Mouse (Mus musculus) kidney, postnatal 4 days (tissue): ENCODE measurements at regions not wholly inside any gene's neighbourhood (a gene's known extent, or its start where the extent isn't known, plus 50 kb on each side); places are given as distances from the start of the nearest gene placed in this dataset.
A peak's percentile ranks its signal among the peaks of the same experiment; 100 is the strongest.
"Not testable (repeated sequence)": the region's sequence is repeated elsewhere in the genome, so short reads cannot be mapped to it uniquely, and the experiment has no call there.

Source experiments
- DNase-seq, 2 experiments: peaks; one replicate each; pipeline ENCODE4 v3.0.0; 2021; ENCODE audit warnings: mixed read lengths in 2 of 2

- DNase-seq: peak; percentile 69 to 83
These were observed 150.0 kb downstream of the Kcnrg start for GRCm38 (mm10) chr14:61757086-61757822.

DNA sequence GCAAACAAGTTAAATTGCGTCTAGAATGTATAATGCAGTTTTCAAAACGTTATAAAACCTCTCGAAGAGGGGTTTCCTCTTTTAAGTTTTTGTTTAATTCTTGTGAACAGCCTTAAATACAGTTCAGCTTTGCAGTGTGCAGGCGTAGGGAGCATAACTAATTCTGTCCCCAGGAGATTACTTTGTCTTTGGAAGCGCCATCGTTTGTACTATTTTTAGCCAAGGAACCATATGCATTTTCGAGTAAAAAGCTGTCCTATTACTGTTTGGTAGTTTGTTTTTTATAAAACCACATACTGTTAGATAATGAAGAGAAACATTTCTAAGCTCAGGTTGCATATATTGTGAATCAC lies 150.5 kb downstream of the Kcnrg start:
- no peak for DNase-seq

- no peak for DNase-seq
These were observed 151.3 kb downstream of the Kcnrg start for GRCm38 (mm10) chr14:61758586-61758985.

DNA sequence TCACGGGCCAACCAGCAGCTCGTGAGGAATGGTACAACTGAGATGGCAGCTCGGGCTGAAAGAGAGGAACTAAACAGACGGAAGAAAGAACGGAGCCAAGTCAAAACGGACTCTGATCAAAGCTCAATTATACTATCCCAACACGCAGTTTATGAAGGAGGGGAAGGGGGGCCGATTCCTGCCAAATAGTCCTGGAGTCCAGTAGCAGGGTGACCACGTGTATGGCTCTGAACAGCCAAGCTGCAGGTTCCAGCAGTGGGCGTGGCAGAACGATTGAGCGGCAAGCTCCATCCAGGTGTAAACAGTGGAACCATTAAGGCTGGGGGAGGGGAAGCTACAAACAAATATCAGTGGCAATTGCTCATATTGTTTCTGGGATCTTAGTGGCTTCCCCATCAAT lies 152.9 kb downstream of the Kcnrg start:
- DNase-seq: not testable (repeated sequence)

- peak in 1 of 2 experiments; percentile 38 for DNase-seq
These were observed 154.8 kb downstream of the Kcnrg start for GRCm38 (mm10) chr14:61762076-61762475.

DNA sequence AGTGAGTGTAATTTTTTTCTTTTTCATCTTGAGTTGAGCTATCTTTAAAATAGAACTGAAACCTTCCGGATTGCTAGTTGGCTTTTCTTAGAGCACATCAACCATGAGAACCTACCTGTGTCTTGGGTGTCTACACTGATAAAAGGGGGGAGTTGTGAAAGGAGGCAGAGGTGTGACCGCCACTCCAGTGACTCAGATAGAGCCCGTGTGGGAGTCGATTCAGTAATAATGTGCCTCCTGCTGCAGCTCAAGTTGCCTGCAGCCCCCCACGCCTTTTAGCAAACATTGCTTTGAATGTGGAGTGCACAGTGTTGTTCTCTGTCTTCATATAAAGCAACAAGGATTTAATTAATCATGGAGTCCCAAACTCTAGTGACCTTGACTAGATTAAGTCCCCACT lies 162.6 kb downstream of the Kcnrg start:
- peak; percentile 38 to 54 for DNase-seq

DNA sequence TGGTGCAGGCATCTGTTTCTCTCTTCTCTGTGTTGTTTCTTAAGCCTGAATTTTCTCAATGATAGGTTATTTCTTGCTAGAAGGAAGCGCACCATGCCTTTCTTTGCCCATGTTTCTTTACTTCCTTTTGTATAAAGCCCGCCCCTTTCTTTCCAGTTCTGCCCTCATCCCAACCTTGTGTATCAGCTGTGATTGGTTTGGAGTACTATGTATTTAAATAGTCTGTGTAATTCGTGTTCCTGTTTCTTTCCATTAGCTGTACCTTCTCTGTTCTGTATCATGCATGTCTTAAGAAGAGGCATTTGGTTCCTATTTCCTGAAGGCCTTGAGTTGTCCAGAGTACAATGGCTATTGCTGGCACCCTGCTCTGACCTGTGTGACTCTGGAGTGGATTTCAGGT lies 166.9 kb downstream of the Kcnrg start:
- DNase-seq: no peak

DNA sequence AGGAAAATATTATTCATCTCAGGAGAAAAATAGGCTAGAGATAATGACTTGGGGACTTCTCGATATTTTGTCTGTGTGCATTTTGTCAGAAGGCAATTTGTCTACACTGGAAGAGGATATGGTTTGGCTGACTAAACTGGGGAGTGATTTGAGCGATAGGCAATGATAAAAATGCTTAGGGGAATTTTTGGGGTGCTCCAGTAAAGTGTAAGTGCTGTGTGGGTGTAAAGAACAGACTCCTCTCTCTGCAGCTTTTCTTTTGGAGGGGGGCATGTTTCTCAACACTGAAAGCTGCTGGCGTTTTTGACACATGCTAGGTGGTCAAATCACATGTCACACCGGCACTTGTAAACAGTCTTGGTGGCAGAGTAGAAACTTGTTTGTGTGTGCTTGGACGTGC lies 171.4 kb downstream of the Kcnrg start:
- DNase-seq: no peak

- DNase-seq: no peak
These were observed 175.9 kb downstream of the Kcnrg start for GRCm38 (mm10) chr14:61783206-61783605.

- no peak for DNase-seq
These were observed 177.4 kb downstream of the Kcnrg start for GRCm38 (mm10) chr14:61784609-61785008.

DNA sequence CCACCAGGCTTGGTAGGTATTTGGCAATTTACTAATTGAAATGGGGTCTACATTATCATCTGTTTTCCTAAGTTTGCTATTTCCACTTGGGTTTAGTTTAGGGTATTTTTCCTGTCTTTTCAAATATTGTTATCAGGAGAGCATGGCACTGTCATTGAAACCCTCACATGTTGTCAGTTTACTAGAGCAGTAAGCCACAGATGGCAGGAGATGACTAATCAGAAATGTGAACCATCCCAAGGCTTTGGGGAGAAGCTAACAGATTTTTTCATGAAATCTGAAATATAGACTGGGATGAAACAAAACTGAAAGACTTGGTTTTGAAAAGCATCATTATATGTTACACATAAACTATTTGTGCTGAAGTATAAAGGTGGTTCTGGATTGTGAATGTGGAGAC lies 178.8 kb downstream of the Kcnrg start:
- DNase-seq: no peak

- no peak for DNase-seq
These were observed 180.5 kb downstream of the Kcnrg start for GRCm38 (mm10) chr14:61787746-61788145.

GRCm38 (mm10) chr14:61788998-61789790 lies 181.9 kb downstream of the Kcnrg start:
- DNase-seq: peak; percentile 56 to 70

- no peak for DNase-seq
These were observed 188.9 kb downstream of the Kcnrg start for GRCm38 (mm10) chr14:61795976-61796645.

DNA sequence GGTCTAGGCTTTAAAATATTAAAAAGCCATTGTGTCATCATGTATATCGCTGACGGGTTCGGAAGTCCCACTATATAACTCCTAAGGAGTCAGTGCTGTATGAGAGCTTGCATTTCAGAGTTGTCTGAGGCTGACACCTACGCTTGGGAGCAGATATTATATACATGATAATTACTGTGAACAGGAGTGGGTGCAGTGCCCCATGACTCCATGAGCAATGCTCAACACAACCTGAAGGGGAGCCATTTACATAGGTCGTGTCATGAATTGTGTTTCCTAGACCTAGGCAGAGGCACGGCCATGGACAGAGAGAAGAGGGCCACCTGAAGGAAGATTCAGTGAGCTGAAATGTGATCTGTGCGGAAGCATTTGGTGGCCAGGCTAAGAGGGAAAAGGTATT lies 189.4 kb downstream of the Kcnrg start:
- DNase-seq: no peak

DNA sequence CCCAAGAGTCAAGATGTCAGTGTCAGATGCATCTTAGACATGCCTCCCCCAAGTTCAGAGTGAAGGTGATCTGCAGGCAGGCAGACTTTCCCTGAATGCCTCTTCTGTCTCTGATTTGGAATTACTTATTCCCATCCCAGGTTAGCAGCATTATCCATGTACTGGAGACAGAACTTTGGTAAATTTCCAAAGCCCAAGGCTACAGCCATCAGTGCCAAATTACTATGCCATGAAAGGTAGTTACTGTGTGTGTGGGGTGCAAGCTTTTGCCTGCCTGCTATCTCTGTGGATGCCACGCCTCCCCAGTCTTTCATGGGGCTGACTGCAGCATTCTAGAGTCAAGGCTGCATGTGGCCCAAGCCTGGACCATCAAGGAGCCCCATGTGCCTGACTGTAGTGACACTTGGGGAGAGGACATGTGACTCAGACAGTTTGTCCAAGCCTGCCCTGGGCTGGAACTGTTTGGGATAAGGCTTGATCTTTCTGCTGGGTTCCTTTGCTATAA lies 196.2 kb downstream of the Kcnrg start:
- DNase-seq: no peak

DNA sequence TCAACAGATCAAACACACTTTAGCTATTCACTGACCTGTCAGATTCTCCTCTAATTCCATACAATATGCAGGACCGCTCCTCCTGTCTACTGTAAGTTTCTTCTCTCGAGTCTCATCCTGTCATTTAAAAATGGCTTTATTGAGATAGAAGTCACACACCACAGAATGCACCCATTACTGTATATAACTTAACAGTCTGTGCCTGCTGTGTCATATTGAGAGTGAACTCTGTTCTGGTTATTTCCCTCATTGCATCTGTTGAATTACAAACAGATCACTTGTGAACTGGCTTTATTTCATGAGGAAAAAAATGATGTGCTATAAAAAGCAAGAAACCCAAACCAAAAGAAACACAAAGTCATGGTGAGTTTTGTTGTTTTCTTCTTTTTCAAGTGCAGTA lies 198.2 kb downstream of the Kcnrg start:
- DNase-seq: no peak

GRCm38 (mm10) chr14:61808193-61808592 lies 200.9 kb downstream of the Kcnrg start:
- no peak for DNase-seq

DNA sequence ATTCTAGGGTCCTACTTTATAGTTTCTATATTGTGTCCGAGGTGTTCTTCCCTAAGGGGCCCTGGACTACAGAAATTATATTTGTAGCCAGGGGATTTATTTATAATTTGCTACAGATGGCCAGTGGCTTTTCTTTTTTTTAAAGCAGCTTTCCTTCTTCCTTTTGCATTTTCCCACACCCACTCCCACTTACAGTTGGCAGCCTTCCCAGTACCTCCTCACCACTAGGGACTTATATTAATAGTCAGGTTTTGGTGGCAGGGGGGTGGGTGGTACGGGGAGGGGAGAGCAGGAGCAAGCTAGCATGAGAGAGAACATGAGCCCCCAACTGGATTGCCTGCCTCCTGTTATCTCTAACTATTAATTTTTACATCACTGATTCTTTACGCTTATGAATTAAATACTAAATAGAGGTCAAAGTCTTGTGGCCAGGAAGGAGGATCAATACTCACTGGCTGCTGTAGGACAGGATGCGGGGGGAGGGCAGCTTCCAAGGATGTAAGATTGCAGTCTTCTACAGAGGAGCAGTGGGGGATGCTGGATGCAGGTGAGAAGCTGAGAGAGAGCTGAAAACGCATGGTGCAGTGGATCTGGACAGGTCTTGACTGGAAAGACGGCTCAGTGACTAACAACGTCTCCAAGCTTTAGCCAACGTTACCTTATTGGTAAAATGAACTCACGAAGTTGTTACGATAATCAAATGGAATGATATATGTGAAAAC lies 202.6 kb downstream of the Kcnrg start:
- DNase-seq: peak in 1 of 2 experiments; percentile 33

GRCm38 (mm10) chr14:61810836-61811235 lies 203.6 kb downstream of the Kcnrg start:
- no peak for DNase-seq

- DNase-seq: no peak
These were observed 210.5 kb downstream of the Kcnrg start for GRCm38 (mm10) chr14:61817711-61818110.

DNA sequence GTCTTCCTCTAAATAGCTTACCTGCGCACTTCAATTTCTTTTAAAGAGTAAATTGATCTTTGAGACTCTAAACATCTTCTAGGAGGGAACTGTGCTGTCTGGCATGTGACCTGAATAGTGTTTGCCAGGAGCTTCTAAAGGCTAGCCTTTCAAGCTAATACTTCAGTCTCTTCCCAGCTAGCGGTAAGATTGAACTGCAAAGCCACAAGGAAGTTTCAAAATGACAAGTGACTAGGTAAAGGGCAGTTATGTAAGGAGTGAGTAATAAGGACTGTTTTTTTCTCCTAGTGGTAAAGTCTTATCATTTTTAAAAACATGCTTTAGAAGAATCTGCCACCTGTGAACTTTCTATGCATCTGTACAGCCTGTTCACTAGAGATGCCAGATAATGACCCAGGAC lies 211.1 kb downstream of the Kcnrg start:
- no peak for DNase-seq

DNA sequence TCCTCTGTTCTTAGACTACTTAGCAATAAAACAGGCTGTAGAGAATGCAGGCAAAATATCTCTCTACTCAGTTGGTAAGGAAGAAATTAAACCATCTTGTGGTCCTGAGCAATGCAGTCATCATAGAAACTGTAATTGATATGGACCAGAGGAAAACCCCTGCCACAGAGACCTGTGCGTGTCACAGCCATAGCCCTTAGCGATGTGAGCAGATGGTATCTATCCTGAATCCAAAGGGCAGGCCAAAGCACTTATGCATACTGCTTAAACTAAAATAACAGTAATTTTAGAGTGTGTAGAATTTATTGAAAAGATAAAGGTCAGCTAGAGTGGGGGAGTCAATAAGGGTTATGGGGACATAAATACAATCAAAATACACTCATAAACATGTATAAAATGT lies 212.0 kb downstream of the Kcnrg start:
- no peak for DNase-seq
